Mouse (Mus musculus) gastrocnemius, adult 2 months (tissue): Measurements from ENCODE around the gene Stard3. TPM values are rescaled to one million over a fixed set of nuclear protein-coding genes. Genes with fewer than 3 reads are reported as not detected.

Experiments
- DNase-seq: peaks from one replicate; pipeline ENCODE4 v3.0.0; 2022
- H3K27ac ChIP-seq: fragments of 200-600 bp; 2 replicates; pipeline ENCODE4 v1.8.1; 2022; ENCODE audit warnings: mild to moderate bottlenecking
- H3K4me3 ChIP-seq: fragments of 200-600 bp; 2 replicates; pipeline ENCODE4 v1.8.1; 2022; ENCODE audit warnings: mild to moderate bottlenecking, moderate library complexity
- CTCF ChIP-seq: fragments of 200-600 bp; IDR thresholded peaks from 2 replicates; pipeline ENCODE4 v1.8.1; 2022; ENCODE audit warnings: antibody characterized with exemption, mild to moderate bottlenecking, moderate library complexity
- intact Hi-C: fragments of 180-260 bp; cut with DNase I; formaldehyde crosslinking; loops from one replicate; pipeline ENCODE4 v1.15.1; 2025
- total RNA-seq, 2 experiments: library from RNA; stranded (reverse); gene quantifications; 2 replicates each; pipeline ENCODE4 v1.2.3; 2021

The Stard3 gene
- total RNA-seq, 2 experiments from 2014 or later, result 11.8 to 12.1 TPM

GRCm38 (mm10) chr11:98400161-98400726 is 42.1 kb downstream of the Stard3 start, which contains the start of gene Pgap3:
Pgap3 (minus strand) TSS chr11:98400490.
- Histone ChIP-seq H3K27ac (peak within 1 kb of the TSS; percentile 99), H3K4me3 (peak within 1 kb of the TSS; percentile 89)
- DNase-seq, result peak; percentile 91
- intact Hi-C loops, result loop anchor here (2.0 kb wide), 1 partner anchor 39 kb away; the partner anchor contains the start of gene Mien1
- TF ChIP-seq CTCF, result no peak

GRCm38 (mm10) chr11:98400816-98401215 is 42.6 kb downstream of the Stard3 start:
- H3K4me3 ChIP-seq, result peak overlapping the region; percentile 89
- no peak for TF ChIP-seq CTCF
- peak overlapping the region; percentile 99 for H3K27ac ChIP-seq
- intact Hi-C loops, result loop anchor here (2.0 kb wide), 1 partner anchor 38 kb away; the partner anchor contains the start of gene Mien1
- no peak for DNase-seq

- Histone ChIP-seq H3K27ac (no peak overlapping the region), H3K4me3 (no peak overlapping the region)
- intact Hi-C loops, result no loop called here
- DNase-seq, result no peak
- TF ChIP-seq CTCF, result no peak
Measured at GRCm38 (mm10) chr11:98406621-98407020, 48.5 kb downstream of the Stard3 start.

- intact Hi-C loops, result no loop called here
- Histone ChIP-seq H3K4me3 (no peak overlapping the region), H3K27ac (no peak overlapping the region)
- no peak for TF ChIP-seq CTCF
- no peak for DNase-seq
Measured at GRCm38 (mm10) chr11:98408872-98409271, 50.7 kb downstream of the Stard3 start.

GRCm38 (mm10) chr11:98409341-98409822 is 51.2 kb downstream of the Stard3 start:
- no peak overlapping the region for H3K4me3 ChIP-seq
- intact Hi-C loops, result no loop called here
- H3K27ac ChIP-seq, result no peak overlapping the region
- DNase-seq, result no peak
- TF ChIP-seq CTCF, result no peak

GRCm38 (mm10) chr11:98412273-98412796 is 54.2 kb downstream of the Stard3 start, which contains the start of gene Erbb2:
Erbb2 (plus strand) TSS chr11:98412470.
- peak; percentile 83 for DNase-seq
- H3K27ac ChIP-seq, result peak within 1 kb of the TSS; percentile 90
- H3K4me3 ChIP-seq, result peak within 1 kb of the TSS; percentile 90
- no peak for TF ChIP-seq CTCF
- intact Hi-C loops, result loop anchor here (5.0 kb wide), 1 partner anchor 45 kb away; no protein-coding TSS in a partner anchor

GRCm38 (mm10) chr11:98412797-98413301 is 54.7 kb downstream of the Stard3 start:
- no peak for DNase-seq
- intact Hi-C loops, result loop anchor here (5.0 kb wide), 1 partner anchor 44 kb away; no protein-coding TSS in a partner anchor
- no peak for TF ChIP-seq CTCF
- Histone ChIP-seq H3K27ac (peak overlapping the region; percentile 90), H3K4me3 (peak overlapping the region; percentile 90)

- intact Hi-C loops, result loop anchor here (5.0 kb wide), 1 partner anchor 44 kb away; no protein-coding TSS in a partner anchor
- H3K27ac ChIP-seq, result no peak overlapping the region
- no peak for TF ChIP-seq CTCF
- no peak for DNase-seq
- peak overlapping the region; percentile 90 for H3K4me3 ChIP-seq
Measured at GRCm38 (mm10) chr11:98413731-98414130, 55.6 kb downstream of the Stard3 start.

- Histone ChIP-seq H3K27ac (no peak overlapping the region), H3K4me3 (peak overlapping the region; percentile 90)
- intact Hi-C loops, result loop anchor here (5.0 kb wide), 1 partner anchor 43 kb away; no protein-coding TSS in a partner anchor
- no peak for TF ChIP-seq CTCF
- DNase-seq, result no peak
Measured at GRCm38 (mm10) chr11:98414162-98414561, 56.0 kb downstream of the Stard3 start.

- intact Hi-C loops, result no loop called here
- TF ChIP-seq CTCF, result no peak
- H3K27ac ChIP-seq, result no peak overlapping the region
- DNase-seq, result no peak
- no peak overlapping the region for H3K4me3 ChIP-seq
Measured at GRCm38 (mm10) chr11:98417074-98417473, 58.9 kb downstream of the Stard3 start.

GRCm38 (mm10) chr11:98418273-98418672 is 60.1 kb downstream of the Stard3 start:
- intact Hi-C loops, result no loop called here
- no peak for TF ChIP-seq CTCF

GRCm38 (mm10) chr11:98418939-98419547 is 60.9 kb downstream of the Stard3 start:
- intact Hi-C loops, result no loop called here
- H3K27ac ChIP-seq, result no peak overlapping the region
- no peak for DNase-seq
- TF ChIP-seq CTCF, result no peak
- H3K4me3 ChIP-seq, result no peak overlapping the region

More at GRCm38 (mm10) chr11:98418273-98418672, 60.1 kb downstream of the Stard3 start:
- no peak for DNase-seq
- Histone ChIP-seq H3K4me3 (no peak overlapping the region), H3K27ac (no peak overlapping the region)

- Histone ChIP-seq H3K27ac (no peak overlapping the region), H3K4me3 (no peak overlapping the region)
- peak; percentile 6 for DNase-seq
- no peak for TF ChIP-seq CTCF
- intact Hi-C loops, result no loop called here
Measured at GRCm38 (mm10) chr11:98426592-98426991, 68.4 kb downstream of the Stard3 start.
